Mouse (Mus musculus): Measurements from ENCODE around the gene Smim20. TPM values are rescaled to one million over a fixed set of nuclear protein-coding genes. Genes with fewer than 3 reads are reported as not detected.

Smim20 gene
- 13.6 TPM for polyA plus RNA-seq (2014; fragmentation: Illumina TruSeq; extraction: RNeasy Lipid Tissue Mini Kit (QIAGEN cat#74804); ENCODE audit: low read depth, low replicate concordance)

GRCm38 (mm10) chr5:53266931-53267853 is at the start of gene Smim20:
Smim20 (plus strand) TSS chr5:53267083.

Other genes with a start within 250 kb of the Smim20 start
- 1.5 TPM for gene Slc34a2, start 229.0 kb upstream of the Smim20 start, polyA plus RNA-seq (2014; fragmentation: Illumina TruSeq; extraction: RNeasy Lipid Tissue Mini Kit (QIAGEN cat#74804); ENCODE audit: low read depth, low replicate concordance)
- 3.1 TPM for gene Sel1l3, start 53.2 kb upstream of the Smim20 start, polyA plus RNA-seq (2014; fragmentation: Illumina TruSeq; extraction: RNeasy Lipid Tissue Mini Kit (QIAGEN cat#74804); ENCODE audit: low read depth, low replicate concordance)
- 14.8 TPM for gene Rbpj, start 199.1 kb downstream of the Smim20 start, polyA plus RNA-seq (2014; fragmentation: Illumina TruSeq; extraction: RNeasy Lipid Tissue Mini Kit (QIAGEN cat#74804); ENCODE audit: low read depth, low replicate concordance)